Mouse (Mus musculus) cerebellum, adult 11 months (tissue): ENCODE results near the gene Nipal3.
A peak's percentile ranks its signal among the peaks of the same experiment; 100 is the strongest.

ENCODE experiments used
- DNase-seq: peaks from one replicate; pipeline ENCODE4 v3.0.0; 2022

Gene Nipal3

GRCm38 (mm10) chr4:135433086-135433442 lies 61.8 kb downstream of the Nipal3 start:
- peak; percentile 52 for DNase-seq

GRCm38 (mm10) chr4:135429990-135430760 lies 64.7 kb downstream of the Nipal3 start:
- peak; percentile 76 for DNase-seq

GRCm38 (mm10) chr4:135429383-135429782 lies 65.5 kb downstream of the Nipal3 start:
- DNase-seq: no peak

- no peak for DNase-seq
Observed at GRCm38 (mm10) chr4:135426587-135426986, 68.3 kb downstream of the Nipal3 start.

- peak; percentile 52 for DNase-seq
Observed at GRCm38 (mm10) chr4:135425625-135426024, 69.2 kb downstream of the Nipal3 start.

DNA sequence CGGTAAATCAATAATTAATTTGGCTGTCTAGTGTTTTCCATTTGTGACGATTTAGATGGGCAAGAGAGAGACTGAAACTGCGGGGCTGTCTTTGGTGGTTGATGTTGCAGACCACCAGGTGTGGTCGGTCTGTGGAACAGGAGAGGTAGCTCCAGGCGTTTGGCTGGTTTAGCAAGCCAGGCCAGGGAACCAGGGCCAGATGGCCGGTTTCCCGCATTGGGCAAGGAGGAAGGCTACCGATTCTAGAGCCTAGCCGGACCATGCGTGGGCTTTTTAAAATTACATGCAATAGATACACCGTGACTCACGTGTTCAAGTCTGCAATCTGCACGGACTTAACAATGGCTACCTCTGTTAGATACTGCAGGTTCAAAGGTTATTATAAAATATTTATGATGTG lies 73.9 kb downstream of the Nipal3 start:
- DNase-seq: peak; percentile 39

GRCm38 (mm10) chr4:135420416-135420815 lies 74.4 kb downstream of the Nipal3 start:
- DNase-seq: no peak

DNA sequence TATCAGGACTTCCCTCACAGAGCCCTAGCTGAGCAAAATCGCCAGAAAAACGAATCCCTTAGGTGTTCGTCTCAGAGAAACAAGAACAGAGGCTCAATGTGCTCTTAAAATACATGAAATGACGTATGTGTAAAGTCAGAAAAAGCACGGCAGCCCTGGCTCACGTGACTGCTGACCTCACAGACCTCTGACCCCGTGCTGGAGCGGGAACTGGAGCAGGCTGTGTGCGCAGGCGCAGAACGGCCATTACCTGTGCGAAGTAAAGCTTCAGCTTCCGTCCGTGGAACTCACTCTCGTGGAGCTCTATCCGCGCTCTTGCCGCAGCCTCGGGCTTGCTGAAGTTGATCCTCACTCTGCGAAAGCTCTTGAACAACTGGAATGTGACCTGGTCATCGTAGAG lies 74.8 kb downstream of the Nipal3 start:
- no peak for DNase-seq

DNA sequence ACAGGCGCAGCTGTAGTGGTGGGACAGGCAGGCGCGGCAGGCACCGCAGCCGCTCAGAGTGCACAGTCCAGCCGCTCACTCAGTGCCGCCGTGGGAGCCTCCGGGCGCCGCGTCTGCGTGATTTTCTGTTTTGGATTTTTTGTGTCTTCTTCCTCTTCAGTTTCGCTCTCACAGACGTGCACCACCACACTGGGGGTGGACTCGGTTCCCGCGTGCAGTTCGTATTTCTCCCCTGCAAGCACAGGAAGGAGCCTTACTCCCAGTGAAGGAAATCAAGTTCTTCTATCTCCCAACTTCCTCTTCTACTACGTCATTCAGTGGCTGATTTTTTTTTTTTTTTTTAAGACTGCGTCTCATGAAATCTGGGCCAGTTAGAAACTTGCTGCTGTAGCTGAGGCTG lies 78.5 kb downstream of the Nipal3 start:
- no peak for DNase-seq

DNA sequence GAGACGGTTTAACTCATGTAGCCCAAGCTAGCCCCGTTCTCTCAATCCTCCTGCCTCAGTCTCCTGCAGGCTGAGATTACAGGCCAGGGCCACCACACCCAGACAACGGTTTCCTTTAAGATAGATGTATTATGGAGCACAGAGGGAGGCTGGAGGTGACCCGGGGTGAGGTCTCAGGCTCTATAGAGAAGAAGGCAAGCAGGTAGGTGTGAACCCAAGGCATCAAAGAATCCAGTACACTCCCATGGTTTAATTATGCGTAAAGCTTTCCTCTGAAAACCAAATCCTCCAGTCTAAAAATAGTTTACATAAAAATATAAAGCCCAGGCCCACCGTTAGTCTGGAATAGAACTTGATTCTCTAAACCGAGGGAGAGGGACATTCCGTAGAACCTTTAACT lies 81.3 kb downstream of the Nipal3 start:
- DNase-seq: no peak

DNA sequence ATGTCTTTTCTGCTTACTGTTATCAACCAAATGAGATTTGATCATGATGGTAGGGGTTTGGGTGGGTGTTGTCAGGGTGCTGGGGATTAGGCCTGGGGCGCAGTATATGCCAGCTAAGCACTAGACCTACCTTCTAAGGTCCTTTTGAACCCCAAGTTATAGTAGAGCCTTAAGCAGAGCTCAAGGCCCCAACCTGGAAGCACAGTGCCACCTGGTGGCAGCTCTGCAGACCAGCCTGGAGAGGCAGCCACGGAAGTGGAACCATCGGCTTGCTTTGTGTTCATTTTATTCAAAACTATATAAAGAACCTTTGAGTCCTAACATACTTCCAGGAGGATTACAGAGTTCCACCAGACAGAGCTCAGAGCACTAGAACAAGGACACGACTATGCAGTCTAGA lies 83.2 kb downstream of the Nipal3 start:
- DNase-seq: no peak

- DNase-seq: no peak
Observed at GRCm38 (mm10) chr4:135406180-135406579, 88.7 kb downstream of the Nipal3 start.

- no peak for DNase-seq
Observed at GRCm38 (mm10) chr4:135404916-135405315, 89.9 kb downstream of the Nipal3 start.

DNA sequence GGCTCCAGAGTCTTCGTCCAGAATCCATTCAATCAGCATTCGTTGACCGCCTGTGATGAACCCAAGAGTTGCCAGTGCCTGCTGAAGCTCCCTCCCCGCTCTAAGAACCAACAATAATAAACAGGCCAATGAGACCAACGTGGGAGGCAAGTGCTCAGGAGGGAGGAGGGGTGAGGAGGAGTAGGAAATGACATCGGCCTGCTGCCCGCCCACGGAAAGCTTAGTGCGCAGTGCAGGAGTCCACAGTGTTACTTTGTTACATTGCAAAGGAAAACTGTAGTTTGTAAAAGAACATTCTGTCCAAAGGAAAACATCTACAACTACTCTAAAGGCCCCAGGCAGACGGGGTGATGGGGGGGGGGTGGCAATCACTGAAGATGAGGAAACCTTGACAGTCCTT lies 90.8 kb downstream of the Nipal3 start:
- no peak for DNase-seq

- no peak for DNase-seq
Observed at GRCm38 (mm10) chr4:135401881-135402280, 93.0 kb downstream of the Nipal3 start.

- DNase-seq: no peak
Observed at GRCm38 (mm10) chr4:135397991-135398390, 96.8 kb downstream of the Nipal3 start, which contains the start of gene Ncmap. Ncmap (minus strand) TSS chr4:135398227.

DNA sequence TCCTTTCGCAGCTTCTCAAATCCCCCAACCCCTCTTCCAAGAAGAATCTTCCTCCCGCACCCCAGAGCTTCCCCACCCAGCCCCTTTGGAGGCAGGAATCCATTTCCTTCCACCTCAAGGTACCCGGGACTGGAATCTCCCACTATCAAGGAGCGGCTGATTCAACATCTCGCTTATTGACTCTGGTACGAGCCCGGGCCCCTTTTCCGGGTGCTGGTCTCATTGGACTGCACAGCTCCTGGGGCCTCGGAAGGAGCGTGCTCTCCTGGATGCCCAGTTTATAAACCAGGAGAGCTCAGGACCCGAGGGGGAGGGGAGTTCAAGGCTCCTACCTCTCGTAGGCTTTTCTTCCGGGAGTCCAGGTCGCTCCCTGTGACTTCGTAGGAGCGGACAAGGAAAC lies 97.3 kb downstream of the Nipal3 start:
- no peak for DNase-seq

- no peak for DNase-seq
Observed at GRCm38 (mm10) chr4:135396303-135396702, 98.5 kb downstream of the Nipal3 start.
